Mouse (Mus musculus): Measurements from ENCODE around the gene Med24. TPM values are rescaled to one million over a fixed set of nuclear protein-coding genes. Genes with fewer than 3 reads are reported as not detected.

Med24 gene
- polyA plus RNA-seq, 1 experiment from 2014 or later: 58.4 TPM

Other genes with a start within 250 kb of the Med24 start
- 0.24 and 0.33 TPM in 2 replicates for gene Ikzf3, start 183.4 kb downstream of the Med24 start, polyA plus RNA-seq (2014; fragmentation: Nextera tagmentation; extraction: Ambion mirVana)
- not detected in 2 replicates for gene Zpbp2, start 178.3 kb downstream of the Med24 start, polyA plus RNA-seq (2014; fragmentation: Nextera tagmentation; extraction: Ambion mirVana)
- gene Ormdl3, start 142.1 kb downstream of the Med24 start, polyA plus RNA-seq (2014; fragmentation: Nextera tagmentation; extraction: Ambion mirVana): 14.9 and 17.3 TPM in 2 replicates
- gene Lrrc3c, start 131.1 kb downstream of the Med24 start, polyA plus RNA-seq (2014; fragmentation: Nextera tagmentation; extraction: Ambion mirVana): not detected in 2 replicates
- gene Gm12355, start 103.8 kb downstream of the Med24 start, polyA plus RNA-seq (2014; fragmentation: Nextera tagmentation; extraction: Ambion mirVana): 0.20 and 0.80 TPM in 2 replicates
- gene Gsdma3, start 103.1 kb downstream of the Med24 start, polyA plus RNA-seq (2014; fragmentation: Nextera tagmentation; extraction: Ambion mirVana): not detected in 2 replicates
- gene Gsdma2, start 82.7 kb downstream of the Med24 start, polyA plus RNA-seq (2014; fragmentation: Nextera tagmentation; extraction: Ambion mirVana): not detected in 2 replicates
- not detected in 2 replicates for gene Gsdma, start 65.1 kb downstream of the Med24 start, polyA plus RNA-seq (2014; fragmentation: Nextera tagmentation; extraction: Ambion mirVana)
- 130 and 141 TPM in 2 replicates for gene Psmd3, start 46.9 kb downstream of the Med24 start, polyA plus RNA-seq (2014; fragmentation: Nextera tagmentation; extraction: Ambion mirVana)
- not detected in 2 replicates for gene Csf3, start 28.2 kb downstream of the Med24 start, polyA plus RNA-seq (2014; fragmentation: Nextera tagmentation; extraction: Ambion mirVana)
- 165 and 181 TPM in 2 replicates for gene Thra, start 11.2 kb upstream of the Med24 start, polyA plus RNA-seq (2014; fragmentation: Nextera tagmentation; extraction: Ambion mirVana)
- 3.4 and 4.1 TPM in 2 replicates for gene Nr1d1, start 45.9 kb upstream of the Med24 start, polyA plus RNA-seq (2014; fragmentation: Nextera tagmentation; extraction: Ambion mirVana)
- 23.6 and 24.1 TPM in 2 replicates for gene Msl1, start 66.1 kb upstream of the Med24 start, polyA plus RNA-seq (2014; fragmentation: Nextera tagmentation; extraction: Ambion mirVana)
- 49.3 and 57.4 TPM in 2 replicates for gene Casc3, start 75.5 kb upstream of the Med24 start, polyA plus RNA-seq (2014; fragmentation: Nextera tagmentation; extraction: Ambion mirVana)
- 12.0 and 12.9 TPM in 2 replicates for gene Rapgefl1, start 107.3 kb upstream of the Med24 start, polyA plus RNA-seq (2014; fragmentation: Nextera tagmentation; extraction: Ambion mirVana)
- gene Wipf2, start 134.2 kb upstream of the Med24 start, polyA plus RNA-seq (2014; fragmentation: Nextera tagmentation; extraction: Ambion mirVana): 4.7 and 4.8 TPM in 2 replicates
- 4.3 and 5.2 TPM in 2 replicates for gene Cdc6, start 178.4 kb upstream of the Med24 start, polyA plus RNA-seq (2014; fragmentation: Nextera tagmentation; extraction: Ambion mirVana)
- gene Rara, start 198.4 kb upstream of the Med24 start, polyA plus RNA-seq (2014; fragmentation: Nextera tagmentation; extraction: Ambion mirVana): 18.4 and 18.7 TPM in 2 replicates